Mouse (Mus musculus) MEL-GATA-1-ER (cell line): Measurements from ENCODE around the gene Gm27027.

Source experiments
- DNase-seq: peaks from one replicate; pipeline ENCODE4 v3.0.0-alpha.2; 2012; ENCODE audit warnings: low read depth; ENCODE audit errors: extremely low read depth

Gm27027 gene

GRCm38 (mm10) chr2:93928866-93929265, 67.3 kb downstream of the Gm27027 start:
- no peak for DNase-seq

DNA sequence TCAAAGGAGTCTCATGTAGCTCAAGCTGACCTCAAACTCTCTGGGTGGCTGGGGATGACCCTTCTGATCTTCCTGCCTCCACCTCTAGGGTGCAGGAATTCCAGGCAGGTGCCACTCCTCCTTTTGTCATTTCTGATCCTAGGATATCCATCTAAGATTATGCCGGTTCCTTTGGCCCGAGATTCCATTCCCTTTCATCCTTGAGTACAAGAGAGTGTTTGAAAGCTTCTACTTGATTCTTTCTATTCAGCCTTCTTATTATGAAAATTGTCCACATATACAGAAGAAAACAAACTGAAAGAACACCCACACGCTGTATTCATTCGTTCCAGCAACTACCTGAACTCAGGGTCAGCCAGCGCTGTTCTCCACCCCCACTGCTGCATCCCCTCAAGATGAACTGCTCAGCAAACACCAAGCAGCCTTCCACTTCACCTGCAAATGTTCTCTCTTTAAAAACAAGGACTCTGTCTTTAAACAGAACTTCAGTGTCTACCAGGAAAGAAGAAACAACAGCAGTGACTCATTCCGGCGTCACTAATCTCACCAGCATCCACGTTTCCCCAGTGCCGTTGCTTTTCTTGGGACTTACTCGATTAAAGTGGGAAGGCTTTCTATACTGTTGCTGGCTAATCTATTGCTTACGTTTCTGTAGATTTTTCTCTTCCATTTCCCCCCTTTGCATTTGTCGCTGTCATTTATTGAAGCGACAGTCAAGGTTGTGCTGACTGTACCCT, 68.3 kb downstream of the Gm27027 start:
- DNase-seq: no peak

DNA sequence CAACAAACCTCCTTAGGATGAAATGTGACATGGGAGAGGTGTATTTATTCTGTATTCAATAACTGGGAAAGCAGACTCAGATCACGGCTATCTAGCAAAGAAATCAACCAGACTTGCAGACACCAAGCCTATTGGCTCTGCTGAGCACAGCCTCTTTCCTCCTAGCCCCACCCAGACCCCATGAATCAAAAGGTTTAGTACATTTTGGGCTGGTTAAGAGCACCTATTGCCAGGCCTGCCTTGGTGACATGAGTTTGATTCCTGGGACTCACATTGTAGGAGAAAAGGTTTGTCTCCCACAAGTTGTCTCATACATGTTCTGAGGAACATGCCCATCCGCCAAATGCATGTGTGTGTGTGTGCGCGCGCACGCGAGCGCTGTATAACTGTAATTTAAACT, 70.0 kb downstream of the Gm27027 start:
- no peak for DNase-seq

DNA sequence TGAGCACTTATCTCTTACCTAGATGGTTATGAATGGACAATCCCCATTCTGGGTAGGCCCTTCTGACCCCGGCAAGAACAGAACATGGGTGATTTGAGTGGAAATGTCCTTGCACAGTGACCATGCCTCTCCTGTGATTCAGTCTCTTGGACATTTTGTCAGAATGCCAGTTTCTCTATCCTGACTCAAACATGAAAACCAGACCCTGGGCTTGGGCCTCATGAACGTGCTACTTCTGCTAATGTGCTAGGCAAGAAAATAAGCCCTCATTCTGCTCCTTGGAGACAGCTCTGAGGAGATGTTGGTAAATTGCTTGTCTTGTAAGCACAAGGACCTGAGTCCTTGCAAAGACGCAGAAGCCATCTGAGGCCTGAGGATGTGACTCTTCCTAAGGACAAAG, 77.1 kb downstream of the Gm27027 start:
- DNase-seq: no peak

- DNase-seq: no peak
Observed at GRCm38 (mm10) chr2:93913552-93913951, 82.6 kb downstream of the Gm27027 start.

DNA sequence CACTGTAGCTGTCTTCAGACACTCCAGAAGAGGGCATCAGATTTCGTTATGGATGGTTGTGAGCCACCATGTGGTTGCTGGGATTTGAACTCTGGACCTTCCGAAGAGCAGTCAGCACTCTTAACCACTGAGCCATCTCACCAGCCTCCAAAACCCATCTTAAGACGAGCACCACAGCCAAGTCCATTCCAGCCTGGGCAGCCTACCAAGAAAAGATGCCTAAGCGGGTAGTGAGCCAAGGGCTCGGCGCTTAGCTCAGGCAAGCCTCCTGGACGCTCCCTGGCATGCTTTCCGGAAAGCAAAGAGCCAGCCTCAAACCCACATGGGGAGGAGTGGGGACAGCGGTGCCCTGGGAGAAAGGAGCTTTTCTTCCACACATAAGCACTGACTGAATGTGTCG, 84.2 kb downstream of the Gm27027 start:
- no peak for DNase-seq

DNA sequence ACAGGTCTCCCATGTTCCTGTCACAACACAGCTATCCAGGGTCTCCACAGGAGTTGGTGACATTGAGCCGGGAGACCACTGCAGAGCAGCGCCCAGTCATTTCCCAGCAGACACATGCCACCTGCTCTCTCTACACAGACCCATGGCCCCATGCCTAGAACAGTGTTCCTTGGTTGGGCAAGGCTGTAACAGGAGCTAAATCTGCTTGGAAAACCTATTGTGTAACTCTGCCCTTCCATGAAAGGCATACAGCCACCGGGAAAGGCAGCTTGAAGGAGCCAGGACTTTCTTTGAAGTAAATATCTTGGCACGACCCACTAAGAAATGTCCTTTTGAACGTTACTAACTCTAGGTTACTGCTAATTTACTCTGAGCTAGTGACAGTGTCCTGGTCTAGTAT, 86.4 kb downstream of the Gm27027 start:
- DNase-seq: no peak

- no peak for DNase-seq
Observed at GRCm38 (mm10) chr2:93907519-93908294, 88.4 kb downstream of the Gm27027 start.
